Mouse (Mus musculus): ENCODE results near the gene Ptpro.
"Not testable (repeated sequence)": the region's sequence is repeated elsewhere in the genome, so short reads cannot be mapped to it uniquely, and the experiment has no call there.

Gene Ptpro

DNA sequence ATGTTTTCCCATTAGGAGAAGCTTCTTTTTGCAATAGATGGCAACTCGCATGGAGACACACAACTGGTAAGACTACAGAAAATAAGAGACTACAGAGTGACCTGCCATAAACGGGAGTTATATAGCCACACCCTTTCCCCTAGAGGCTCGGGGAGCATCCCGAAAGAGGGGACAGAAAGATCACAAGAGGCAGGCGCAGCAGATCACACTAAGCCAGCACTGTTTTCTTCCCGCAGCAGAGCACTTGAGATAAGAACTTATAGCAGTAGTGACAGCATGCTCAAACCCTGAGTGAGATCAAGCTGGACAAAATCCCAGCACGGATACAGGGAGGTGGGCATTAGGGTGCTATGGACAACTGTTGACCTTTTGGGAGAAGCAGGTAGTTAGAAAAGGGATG, 203.9 kb downstream of the Ptpro start:
- DNase-seq (ENCODE audit: low spot score), result no peak

DNA sequence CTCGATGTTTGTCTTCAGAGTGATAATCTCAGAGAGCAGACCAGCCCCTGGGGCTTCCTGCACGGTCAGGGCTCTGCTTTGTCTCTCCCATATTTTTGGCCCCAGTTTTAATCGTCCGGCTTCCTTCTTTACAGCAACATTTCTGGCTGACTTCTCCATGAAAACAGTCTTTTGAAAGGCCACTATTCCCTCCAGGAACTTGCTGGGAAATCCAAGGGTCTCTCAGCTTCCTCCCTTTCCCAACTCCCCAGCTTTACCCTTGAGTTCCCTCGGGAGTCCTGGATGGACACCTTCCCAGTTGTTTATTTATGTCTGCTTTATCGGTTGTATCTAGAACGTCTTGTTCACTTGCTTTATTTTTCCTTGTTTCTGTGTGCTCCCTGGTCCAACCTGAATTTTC, 205.1 kb downstream of the Ptpro start:
- peak; percentile 52 for DNase-seq (ENCODE audit: low spot score)

DNA sequence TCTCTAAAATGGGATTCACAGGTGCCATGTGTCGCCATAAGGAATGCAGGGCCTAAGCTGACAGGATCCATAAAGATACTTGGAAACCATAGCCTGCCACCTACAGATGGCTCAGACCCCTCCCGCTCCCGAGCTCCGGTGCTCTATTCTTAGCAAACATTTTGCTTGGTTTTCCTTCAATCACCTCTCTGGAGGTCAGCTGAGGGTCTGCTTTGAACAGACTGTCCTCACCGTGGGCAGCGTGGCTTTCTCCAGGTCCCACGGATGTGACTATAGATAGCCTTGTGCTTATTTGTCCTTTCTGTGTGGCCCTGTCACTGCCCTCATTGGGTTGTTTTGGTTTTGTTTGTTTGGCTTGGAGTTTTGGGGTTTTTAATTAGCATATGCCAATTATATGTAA, 206.0 kb downstream of the Ptpro start:
- no peak for DNase-seq (ENCODE audit: low spot score)

DNA sequence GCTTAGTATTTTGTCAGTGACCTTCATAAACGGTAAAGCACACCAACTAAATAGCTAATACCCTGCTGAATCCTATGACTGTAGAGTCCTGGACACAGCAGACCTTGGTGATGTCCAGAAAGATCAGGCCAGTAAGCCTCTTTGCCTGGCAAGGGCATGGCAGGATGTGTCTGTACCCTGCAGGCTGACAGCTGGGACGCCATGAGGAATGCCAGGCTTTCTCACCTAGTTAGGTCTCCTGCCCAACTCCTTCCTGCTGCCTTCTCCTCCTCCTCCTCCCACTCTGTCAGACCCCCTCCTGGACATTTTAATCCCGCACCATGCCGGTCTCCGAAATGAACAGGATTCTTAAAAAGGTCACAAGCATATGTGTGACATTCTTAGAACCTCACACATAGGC, 211.7 kb downstream of the Ptpro start:
- DNase-seq (ENCODE audit: low spot score), result no peak

DNA sequence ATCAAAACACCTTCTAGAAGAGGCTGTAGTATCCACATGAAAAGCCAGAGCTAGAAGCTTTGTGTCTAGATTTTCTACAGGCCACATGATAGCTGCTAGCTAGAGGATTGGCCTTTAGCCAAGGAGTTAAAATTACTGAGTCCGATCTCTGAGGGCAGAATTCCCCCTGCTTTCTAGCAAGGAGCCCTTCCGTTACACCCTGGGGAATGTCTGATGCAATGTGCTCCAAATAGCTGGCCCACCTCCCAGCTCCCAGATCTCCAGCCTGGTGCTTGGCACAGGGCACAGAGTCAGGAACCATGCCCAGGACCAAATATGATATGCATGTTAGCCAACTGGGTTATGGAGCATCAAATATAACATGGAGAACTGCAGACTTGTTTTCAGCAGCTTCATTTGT, 213.1 kb downstream of the Ptpro start:
- no peak for DNase-seq (ENCODE audit: low spot score)

DNA sequence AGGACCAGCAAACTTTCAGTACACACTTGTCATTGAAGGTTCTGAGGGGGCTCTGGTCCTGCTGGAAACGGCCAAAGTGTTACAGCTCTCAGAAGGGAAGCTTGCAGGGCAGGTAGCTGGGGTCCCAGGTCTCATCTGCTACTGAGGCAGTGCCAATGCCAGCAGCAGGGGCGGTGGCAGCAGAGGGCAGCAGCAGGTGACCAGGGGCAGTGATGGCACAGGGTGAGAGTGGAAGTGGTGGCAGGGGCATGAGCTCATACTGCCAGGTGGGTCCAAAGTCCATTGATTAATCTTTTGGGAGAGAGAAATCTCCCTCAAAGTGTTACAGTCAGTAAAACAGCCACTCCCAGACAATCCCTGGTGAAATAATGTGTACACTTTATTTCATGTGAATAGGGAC, 214.1 kb downstream of the Ptpro start:
- no peak for DNase-seq (ENCODE audit: low spot score)

DNA sequence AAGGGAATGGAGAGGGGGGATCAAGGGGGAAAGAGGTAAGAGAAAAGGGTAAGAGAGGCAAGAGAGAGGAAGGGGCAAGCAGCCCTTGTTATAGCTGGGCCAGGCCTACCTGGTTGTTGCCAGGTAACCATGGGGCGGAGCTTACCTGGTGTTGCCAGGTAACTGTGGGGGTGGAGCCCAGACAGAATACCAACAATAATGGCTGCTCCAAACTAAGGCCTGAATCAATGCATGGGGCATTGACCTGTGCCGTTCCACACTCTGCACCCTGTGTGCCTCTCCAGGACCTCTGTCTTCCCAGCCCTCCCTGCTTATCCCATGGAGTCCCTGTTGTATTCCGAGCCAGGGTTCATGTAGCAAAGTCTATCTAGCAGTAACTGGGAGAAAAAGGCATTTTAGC, 215.6 kb downstream of the Ptpro start:
- no peak for DNase-seq (ENCODE audit: low spot score)

DNA sequence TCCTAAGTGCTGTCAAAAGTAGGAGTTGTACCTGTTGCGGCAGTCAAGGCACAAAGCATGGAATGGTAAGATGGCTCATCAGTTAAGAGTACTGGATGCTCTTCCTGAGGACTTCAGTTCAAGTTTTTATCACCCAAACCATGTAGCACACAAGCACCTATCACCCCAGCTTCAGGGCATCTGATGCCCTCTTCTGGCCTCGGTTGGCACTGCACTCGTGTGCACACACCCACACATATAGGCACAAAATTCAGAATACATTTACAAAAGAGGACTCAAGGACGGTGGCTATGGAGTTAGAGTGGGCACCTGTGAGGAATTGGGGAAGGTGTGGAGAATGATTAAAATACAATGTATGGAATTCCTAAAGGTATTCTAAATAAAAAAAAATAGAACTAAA, 217.4 kb downstream of the Ptpro start:
- DNase-seq (ENCODE audit: low spot score), result no peak

DNA sequence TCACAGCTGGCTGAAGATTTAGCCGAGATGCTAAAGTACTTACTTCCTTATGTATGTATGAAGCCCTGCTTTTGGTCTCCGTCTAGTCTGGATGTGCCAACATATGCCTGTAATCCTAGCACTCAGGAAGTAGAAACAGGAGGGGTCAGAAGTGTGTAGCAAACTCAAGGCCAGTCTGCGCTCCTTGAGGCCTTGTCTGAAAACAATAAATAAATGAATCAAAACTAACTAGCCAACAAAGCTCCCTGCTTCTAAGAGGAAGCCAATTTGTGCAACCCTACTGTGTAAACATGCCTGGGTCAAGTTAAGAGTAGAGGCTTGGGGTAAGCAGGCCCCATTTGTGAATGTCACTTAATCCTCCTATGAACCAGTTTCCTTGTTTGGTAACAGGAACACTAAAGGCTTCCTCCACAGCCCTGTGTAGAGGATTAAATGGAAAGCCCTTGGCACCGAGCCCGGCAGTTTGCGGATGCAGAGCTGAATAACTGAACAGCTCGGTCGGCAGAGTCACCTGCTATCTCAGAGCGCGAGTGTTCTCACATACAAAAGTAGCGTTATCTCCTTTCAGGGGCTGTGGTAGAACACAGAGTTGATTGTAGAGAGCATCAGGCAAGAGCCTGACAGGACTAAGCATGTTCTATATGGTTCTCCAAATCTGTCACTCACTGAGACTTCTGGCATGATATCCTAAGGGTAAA, 218.9 kb downstream of the Ptpro start:
- peak; percentile 89 for DNase-seq (ENCODE audit: low spot score)

DNA sequence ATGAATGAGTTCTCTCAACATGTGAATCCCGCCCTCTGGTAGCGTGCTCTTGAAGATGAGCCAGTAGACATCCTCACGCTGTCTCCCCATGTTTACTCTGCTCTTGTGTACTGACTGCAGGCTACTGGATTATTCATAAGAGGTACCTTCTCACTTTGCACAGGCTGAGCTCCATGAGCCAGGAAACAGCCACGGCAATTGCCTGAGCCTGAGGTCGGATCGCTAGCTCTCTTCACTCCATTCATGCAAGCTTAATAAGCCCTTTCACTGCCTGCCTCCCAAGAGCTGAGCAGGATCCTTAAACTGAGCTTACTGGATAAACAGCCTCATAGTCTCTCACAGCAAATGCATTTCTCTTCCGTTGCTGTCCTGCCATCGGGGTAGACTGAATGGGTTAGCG, 220.0 kb downstream of the Ptpro start:
- DNase-seq (ENCODE audit: low spot score), result no peak

DNA sequence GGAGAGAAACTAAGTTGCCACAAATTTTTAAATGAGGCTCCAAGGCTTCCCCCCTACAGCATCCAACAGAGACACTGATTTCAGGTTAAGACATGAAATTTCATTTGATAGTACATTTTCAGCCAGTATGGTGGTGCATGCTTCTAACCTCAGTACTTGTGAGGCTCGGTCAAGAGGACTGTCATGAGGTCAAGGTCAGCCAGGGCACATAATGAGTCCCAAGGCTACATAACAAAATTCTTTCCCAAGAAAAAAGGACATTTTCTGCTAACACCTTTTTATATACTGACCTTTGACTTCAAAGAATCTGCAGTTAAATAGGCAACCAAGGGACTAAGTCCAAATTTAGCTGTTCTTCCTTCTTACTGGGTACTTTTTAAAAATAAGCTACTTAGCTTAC, 221.3 kb downstream of the Ptpro start:
- no peak for DNase-seq (ENCODE audit: low spot score)

DNA sequence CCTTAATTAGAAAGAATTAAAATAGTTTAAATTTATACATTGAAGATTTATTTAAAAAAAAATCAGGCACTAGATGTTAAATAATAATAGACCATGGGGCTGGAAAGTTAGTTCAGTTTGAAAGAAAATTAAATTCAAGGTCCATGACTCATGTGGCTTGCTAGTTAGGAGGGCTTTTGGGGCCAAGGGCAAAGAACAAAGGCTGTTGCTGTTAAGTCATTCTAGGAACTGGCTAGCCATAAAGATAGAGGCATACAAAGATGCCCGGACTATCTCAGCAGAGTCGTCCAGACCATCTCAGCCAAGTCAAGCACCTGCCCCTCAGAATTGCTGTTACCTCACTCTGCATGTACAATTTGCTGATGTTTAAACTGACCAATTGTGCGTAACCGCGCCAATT, 223.6 kb downstream of the Ptpro start:
- not testable (repeated sequence) for DNase-seq (ENCODE audit: low spot score)

DNA sequence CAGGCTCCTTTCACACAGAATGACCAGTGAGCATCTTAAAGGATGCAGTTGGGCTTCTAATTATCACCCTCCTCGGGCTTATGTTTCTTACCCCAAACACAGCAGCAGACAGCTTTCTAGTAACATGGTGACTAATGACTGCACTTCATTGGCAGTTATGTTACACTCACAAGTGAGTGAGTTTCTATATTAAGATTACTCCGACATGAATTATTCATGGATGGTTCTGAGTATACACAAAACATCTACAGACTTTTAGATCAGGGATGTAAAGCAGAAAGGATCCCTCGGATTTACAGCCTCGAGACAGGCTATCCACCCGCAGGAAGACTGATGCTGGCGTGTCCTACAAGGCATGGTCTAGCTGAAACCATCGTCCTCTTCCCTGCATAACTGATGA, 230.8 kb downstream of the Ptpro start:
- DNase-seq (ENCODE audit: low spot score), result no peak

DNA sequence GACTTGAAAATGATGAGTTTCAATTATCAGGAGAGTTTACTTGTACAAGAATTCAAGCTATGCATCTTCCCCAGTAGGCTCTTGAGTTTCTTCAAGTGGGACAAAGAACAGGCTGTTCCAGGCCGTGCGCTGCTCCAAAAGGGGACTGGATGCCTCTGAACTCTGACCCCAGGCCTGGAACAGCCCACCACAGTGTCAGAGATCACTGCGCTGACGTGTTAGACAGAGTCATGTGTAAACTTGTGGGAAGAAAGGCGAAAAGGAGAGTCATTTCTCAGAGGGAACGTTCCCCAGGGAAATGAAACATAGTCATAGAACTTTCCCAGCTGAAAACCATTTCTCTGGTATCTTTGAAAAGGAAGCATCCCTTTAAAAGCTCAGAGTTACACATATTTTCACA, 235.3 kb downstream of the Ptpro start:
- peak; percentile 58 for DNase-seq (ENCODE audit: low spot score)

DNA sequence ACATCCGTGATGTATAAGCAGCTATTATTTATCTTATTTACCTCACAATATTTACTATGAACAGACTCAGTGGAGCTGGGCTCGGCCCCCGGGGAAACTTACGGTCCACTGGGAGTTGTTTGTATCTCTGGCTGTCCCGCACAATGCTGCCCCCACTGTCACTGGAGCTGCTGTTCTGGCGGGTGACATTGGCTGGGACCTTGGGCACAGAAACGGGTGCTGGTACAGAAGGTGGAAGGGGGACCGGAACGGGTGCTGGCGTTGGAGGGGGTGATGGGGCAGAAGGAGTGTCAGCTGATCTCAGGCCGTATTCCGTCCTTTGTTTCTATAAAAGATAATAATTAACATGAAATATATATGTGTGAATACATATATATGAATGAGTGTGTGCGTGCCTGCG, 238.0 kb downstream of the Ptpro start:
- no peak for DNase-seq (ENCODE audit: low spot score)

DNA sequence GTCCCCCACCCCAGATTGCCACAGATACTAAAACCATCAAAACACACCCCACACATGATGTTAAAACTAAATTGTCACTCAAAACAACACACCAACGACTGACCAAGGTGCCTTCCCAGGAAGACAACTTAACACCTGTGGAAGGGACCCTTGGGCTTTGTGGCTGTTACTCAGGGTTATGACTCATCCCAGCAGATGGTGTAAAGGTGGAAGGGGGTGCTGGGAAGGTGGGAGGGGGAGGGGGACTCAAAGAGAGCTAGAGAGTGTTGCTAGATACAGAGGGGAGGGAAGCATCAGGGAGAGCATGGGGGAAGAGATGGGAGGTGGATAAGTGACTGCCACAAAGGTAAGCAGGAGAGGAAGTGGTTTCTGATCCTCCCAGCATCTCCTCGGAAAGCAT, 239.5 kb downstream of the Ptpro start:
- DNase-seq (ENCODE audit: low spot score), result no peak

DNA sequence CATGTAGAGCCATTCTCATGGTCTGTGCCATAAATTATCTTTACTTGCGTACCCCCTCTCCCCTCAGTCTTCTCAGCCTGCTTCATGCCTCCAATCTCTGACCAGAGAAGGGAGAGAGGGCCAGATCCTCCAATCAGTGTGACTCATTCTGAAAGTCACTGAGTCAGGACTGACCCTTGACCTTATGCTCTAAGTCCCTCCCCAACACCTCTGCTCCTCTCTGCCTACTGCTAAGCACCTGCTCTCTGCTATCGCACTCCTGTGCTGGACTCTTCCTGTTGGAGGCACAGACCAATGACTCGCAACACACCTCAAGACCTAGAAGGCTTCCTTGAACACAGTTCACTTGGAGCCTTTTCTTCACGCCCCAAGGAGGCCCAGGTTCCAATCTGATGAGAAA, 240.5 kb downstream of the Ptpro start:
- DNase-seq (ENCODE audit: low spot score), result no peak

DNA sequence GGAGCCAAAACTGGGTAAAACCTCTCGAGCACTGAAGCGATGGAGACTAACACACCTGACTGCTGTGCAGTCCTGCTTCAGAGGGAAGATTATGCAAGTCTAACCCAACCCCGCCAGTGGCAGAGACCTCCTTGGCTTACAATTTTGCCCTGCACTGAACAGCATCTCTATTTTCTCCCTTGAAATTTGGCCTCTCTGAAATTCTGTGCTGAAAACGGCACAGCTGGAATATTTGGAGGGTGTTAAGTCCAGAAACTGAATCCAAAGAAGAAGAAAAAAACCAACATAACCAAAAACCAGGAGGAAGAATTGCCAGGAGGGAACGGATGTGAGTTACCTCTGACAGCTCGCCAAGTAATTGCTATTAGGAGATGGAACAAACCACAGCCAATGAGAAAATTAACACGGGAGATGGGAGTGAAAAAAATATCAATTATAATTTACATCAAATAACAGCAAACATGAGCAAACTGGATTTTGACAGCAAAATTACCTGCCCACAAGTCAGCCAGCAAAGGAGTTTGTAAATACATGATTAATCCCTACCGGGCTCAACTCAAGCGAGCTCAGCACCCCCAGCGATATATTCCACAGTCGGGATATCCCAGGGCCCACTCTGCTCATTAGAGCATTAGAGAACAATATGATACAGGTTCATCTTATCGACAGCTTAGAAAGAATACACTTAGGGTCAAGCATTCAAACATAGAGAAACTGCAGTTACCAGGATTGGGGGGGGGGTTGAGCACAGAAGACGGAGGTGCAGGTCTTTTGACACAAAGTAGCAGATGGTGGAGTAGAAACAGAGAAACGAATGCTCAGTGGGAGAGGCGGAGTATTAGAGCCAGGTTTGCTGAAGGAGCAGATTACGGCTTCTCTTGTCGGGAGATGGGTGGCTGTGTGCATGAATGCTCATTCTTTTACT, 241.4 kb downstream of the Ptpro start:
- no peak for DNase-seq (ENCODE audit: low spot score)

DNA sequence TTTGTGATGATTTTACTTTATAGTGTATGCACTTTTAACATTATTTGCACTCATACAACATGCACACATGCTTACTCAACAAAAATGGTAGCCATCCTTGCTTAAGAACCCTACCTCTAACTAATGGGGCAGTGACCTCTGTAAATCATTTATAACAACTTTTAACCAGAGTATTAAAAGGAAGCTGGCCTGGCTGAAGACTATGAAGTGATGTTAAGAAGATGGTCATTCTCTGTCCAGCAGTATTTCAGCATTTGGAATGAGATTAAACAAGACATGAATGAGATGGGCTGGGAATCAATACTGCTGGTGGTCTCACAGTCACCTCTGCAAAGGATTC, 242.0 kb downstream of the Ptpro start:
- no peak for DNase-seq (ENCODE audit: low spot score)

DNA sequence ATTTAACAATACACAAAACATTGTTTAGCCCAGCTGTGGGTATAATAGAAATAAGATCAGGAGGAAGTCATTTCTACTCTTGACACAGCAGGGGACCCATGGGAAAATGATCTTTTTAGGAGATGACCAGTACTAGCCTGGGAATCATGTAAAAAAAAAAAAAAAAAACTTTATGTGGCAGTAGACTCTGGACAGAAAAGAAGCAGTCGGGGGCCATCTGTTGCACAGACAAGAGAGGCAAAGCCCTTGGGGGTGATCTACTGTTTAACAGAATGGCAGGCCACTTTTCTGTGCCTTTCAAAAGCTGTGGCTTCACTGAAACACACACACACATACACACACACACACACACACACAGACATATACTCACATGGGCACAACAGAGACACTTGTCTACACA, 242.7 kb downstream of the Ptpro start:
- no peak for DNase-seq (ENCODE audit: low spot score)

DNA sequence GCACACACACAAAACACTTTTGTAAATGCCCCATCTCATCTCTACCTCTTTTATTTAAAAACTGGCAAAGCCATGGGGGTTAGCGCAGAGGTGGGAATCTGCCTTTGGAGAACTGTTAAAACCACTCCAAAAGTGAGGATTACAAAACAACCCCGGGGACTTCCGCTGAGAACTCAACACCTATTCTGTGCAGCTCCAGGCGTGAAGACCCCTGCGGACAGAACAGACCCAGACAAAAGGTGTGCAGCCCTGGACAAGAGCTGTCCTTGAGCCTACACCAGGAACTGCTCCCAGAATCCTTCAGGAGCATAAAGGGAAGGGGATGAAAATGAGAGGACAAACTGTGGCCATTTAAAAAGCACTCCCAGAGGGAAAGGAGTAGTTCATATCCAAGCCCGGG, 243.1 kb downstream of the Ptpro start:
- no peak for DNase-seq (ENCODE audit: low spot score)

DNA sequence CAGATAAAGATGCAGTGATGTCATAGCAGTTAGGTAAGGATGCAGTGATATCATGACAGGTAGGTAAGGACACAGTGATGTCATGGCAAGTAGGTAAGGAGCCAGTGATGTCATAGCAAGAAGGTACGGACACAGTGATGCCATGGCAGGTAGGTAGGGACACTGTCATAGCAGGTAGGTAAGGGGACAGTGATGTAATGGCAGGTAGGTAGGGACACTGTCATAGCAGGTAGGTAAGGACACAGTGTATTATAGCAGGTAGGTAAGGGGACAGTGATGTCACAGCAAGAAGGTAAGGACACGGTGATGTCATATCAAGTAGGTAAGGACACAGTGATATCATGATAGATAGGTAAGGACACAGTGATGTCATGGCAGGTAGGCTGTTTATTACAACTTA, 244.4 kb downstream of the Ptpro start:
- no peak for DNase-seq (ENCODE audit: low spot score)

DNA sequence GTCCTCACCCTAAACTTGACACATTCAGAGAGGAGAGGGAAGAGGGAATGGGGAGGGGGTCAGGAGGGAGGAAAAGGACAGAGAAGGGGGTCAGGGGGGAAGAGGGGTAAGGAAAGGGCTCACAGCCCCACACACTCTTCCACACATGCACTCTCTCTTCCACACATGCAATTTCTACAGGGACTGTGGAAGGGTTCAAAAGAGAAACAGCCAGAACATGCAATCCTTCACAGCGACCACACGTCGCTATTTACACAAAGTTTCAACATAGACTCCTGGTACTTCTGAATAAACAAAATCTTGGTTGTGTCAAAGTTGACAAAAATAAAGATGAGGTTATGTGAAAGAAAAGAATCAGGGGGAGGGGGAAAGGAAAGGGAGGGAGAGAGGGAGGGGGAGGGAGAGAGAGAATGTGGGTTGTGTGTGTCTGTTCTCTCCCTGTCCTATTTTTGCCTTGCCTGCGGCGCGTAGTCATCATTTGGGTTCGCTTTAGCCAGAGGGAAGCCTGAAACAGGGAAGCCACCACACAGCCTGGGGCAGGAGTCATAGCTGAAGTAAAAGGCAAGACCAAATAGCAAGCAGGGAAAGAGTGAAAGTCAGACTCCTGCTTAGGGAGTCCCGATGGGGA, 245.2 kb downstream of the Ptpro start:
- DNase-seq (ENCODE audit: low spot score), result no peak

All from testis, postnatal 10 days (tissue).